Mouse (Mus musculus) limb, embryonic 10.5 days (tissue): ENCODE results near the gene Slc1a4. TPM values are rescaled to one million over a fixed set of nuclear protein-coding genes. Genes with fewer than 3 reads are reported as not detected.

Source experiments
- DNase-seq: peaks from one replicate; pipeline ENCODE4 v3.0.0-alpha.2; 2017; ENCODE audit warnings: low spot score
- H3K27ac ChIP-seq: fragments of 300-500 bp; sonication (generic); 2 replicates; pipeline ENCODE4 v1.5.1; 2016; ENCODE audit warnings: mild to moderate bottlenecking
- H3K27me3 ChIP-seq: fragments of 300-500 bp; sonication (generic); 2 replicates; pipeline ENCODE4 v1.6.1; 2016; ENCODE audit warnings: low read depth, mild to moderate bottlenecking; ENCODE audit not compliant: poor library complexity, severe bottlenecking
- H3K36me3 ChIP-seq: fragments of 300-500 bp; sonication (generic); 2 replicates; pipeline ENCODE4 v1.6.1; 2016; ENCODE audit warnings: mild to moderate bottlenecking, moderate library complexity
- H3K4me1 ChIP-seq: fragments of 300-500 bp; sonication (generic); 2 replicates; pipeline ENCODE4 v1.6.1; 2016
- H3K4me3 ChIP-seq: fragments of 300-500 bp; sonication (generic); 2 replicates; pipeline ENCODE4 v1.5.1; 2016; ENCODE audit warnings: mild to moderate bottlenecking, moderate library complexity
- H3K9me3 ChIP-seq: fragments of 300-500 bp; sonication (generic); replicated peaks from 2 replicates; pipeline ENCODE4 v1.6.1; 2016; ENCODE audit warnings: mild to moderate bottlenecking
- WGBS: fragments of 180-500 bp; shearing (Covaris S2); methylation state at CpG from one replicate; pipeline ENCODE4 v1.1.7; 2016; 5-methylcytosine and 5-hydroxymethylcytosine counted together
- polyA plus RNA-seq: library from polyadenylated mRNA; unstranded; fragments of >200 nt; fragmentation: Nextera tagmentation; extraction: Ambion mirVana; gene quantifications from 2 replicates; pipeline ENCODE4 v1.2.1, GENCODE M21; 2016

Slc1a4 gene
- polyA plus RNA-seq, 1 experiment from 2014 or later: 11.1 TPM

- Histone ChIP-seq H3K27ac (no peak overlapping the region), H3K9me3 (no peaks in the 10 kb centered on the region), H3K4me1 (peaks cover 4% of the 10 kb centered on the region), H3K36me3 (peaks cover 7% of the 10 kb centered on the region), H3K27me3 (no peaks in the 10 kb centered on the region), H3K4me3 (no peak overlapping the region)
- WGBS: 93% methylated on average over 8 of the region's 8 CpGs
- DNase-seq: no peak
These were observed 18.9 kb downstream of the Slc1a4 start for GRCm38 (mm10) chr11:20313576-20313975.

GRCm38 (mm10) chr11:20309044-20309443 is 23.5 kb downstream of the Slc1a4 start:
- peaks cover 43% of the 10 kb centered on the region for H3K36me3 ChIP-seq
- no peak for DNase-seq

DNA sequence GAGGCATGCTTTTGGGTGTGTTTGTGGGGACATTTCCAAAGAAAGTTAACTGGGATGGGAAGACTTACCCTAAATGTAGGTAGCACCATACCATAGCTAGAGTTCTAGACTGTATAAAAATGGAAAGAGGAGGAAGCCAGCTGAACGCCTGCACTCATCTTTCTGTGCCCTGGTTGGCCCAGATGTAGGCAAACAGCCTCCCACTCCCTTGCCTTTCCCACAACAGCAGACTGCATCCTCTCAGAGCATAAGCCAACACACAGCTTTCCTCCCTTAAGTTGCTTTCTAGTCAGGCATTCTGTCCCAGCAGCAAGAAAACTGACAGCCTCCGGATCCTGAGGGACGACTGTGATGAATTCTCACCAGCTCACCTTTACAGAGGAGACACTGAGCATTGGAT is 25.1 kb downstream of the Slc1a4 start:
- no peak for DNase-seq
- Histone ChIP-seq H3K27me3 (no peaks in the 10 kb centered on the region), H3K4me1 (no peaks in the 10 kb centered on the region), H3K4me3 (no peak overlapping the region), H3K36me3 (peaks cover 44% of the 10 kb centered on the region), H3K9me3 (no peaks in the 10 kb centered on the region), H3K27ac (no peak overlapping the region)
- 92% methylated on average over 3 of the region's 3 CpGs for WGBS

More at GRCm38 (mm10) chr11:20309044-20309443, 23.5 kb downstream of the Slc1a4 start:
- no peaks in the 10 kb centered on the region for H3K9me3 ChIP-seq
- no peaks in the 10 kb centered on the region for H3K27me3 ChIP-seq
- WGBS: 90% methylated on average over 5 of the region's 5 CpGs
- H3K27ac ChIP-seq: no peak overlapping the region
- no peaks in the 10 kb centered on the region for H3K4me1 ChIP-seq
- H3K4me3 ChIP-seq: no peak overlapping the region

GRCm38 (mm10) chr11:20305641-20306040 is 26.9 kb downstream of the Slc1a4 start:
- H3K27me3 ChIP-seq: no peaks in the 10 kb centered on the region
- H3K27ac ChIP-seq: no peak overlapping the region
- no peaks in the 10 kb centered on the region for H3K9me3 ChIP-seq
- no peaks in the 10 kb centered on the region for H3K4me1 ChIP-seq
- 77% methylated on average over 1 of the region's 1 CpGs for WGBS
- peaks cover 40% of the 10 kb centered on the region for H3K36me3 ChIP-seq
- no peak overlapping the region for H3K4me3 ChIP-seq
- no peak for DNase-seq

DNA sequence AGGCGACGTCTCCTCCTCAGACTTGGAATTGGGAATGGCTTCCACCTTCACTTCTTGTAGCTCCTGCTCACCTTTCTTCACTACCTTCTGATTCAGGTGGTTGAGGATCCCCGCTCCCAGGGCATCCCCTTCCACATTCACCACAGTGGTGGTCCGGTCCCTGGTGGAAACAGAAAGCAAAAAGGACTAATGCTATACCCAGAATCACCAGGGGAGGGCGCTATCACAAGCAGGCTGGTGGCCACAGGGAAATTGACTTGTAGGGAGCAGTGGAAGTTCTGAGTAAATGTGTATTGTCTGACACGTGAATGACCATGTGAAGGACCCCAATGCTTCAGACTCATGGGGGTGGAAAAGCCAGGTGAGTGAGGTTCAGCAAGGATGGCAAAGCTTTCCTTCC is 28.2 kb downstream of the Slc1a4 start:
- H3K36me3 ChIP-seq: peaks cover 40% of the 10 kb centered on the region
- no peak overlapping the region for H3K27ac ChIP-seq
- H3K4me3 ChIP-seq: no peak overlapping the region
- H3K27me3 ChIP-seq: no peaks in the 10 kb centered on the region
- no peaks in the 10 kb centered on the region for H3K4me1 ChIP-seq
- no peaks in the 10 kb centered on the region for H3K9me3 ChIP-seq
- DNase-seq: peak; percentile 53
- WGBS: 75% methylated on average over 6 of the region's 6 CpGs

GRCm38 (mm10) chr11:20301332-20301731 is 31.2 kb downstream of the Slc1a4 start:
- peaks cover 25% of the 10 kb centered on the region for H3K36me3 ChIP-seq
- whole genome bisulfite sequencing: 88% methylated on average over 4 of the region's 4 CpGs
- DNase-seq: no peak
- no peak overlapping the region for H3K27ac ChIP-seq
- no peaks in the 10 kb centered on the region for H3K9me3 ChIP-seq
- H3K4me1 ChIP-seq: no peaks in the 10 kb centered on the region
- no peak overlapping the region for H3K4me3 ChIP-seq
- H3K27me3 ChIP-seq: no peaks in the 10 kb centered on the region

DNA sequence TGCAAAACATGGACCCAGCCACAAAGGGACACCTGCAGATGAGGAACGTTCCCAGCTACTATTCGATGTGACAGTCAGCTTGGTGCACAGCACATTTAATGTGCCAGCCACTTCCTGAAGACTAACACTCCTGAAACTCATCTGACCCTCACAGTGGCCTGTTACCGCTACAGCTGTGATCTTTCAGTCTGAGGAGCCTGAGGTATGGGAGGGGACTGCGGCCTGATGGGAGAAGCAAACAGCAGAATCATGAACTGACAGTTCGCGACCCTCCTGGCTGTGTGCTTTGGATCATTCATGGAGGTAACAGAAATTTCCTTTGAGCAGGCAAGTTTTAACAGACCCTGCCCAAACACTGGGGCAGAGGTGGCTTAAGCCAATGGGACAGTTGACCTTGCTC is 31.7 kb downstream of the Slc1a4 start:
- H3K4me1 ChIP-seq: no peaks in the 10 kb centered on the region
- H3K27ac ChIP-seq: no peak overlapping the region
- no peaks in the 10 kb centered on the region for H3K9me3 ChIP-seq
- peaks cover 20% of the 10 kb centered on the region for H3K36me3 ChIP-seq
- H3K27me3 ChIP-seq: no peaks in the 10 kb centered on the region
- no peak for DNase-seq
- H3K4me3 ChIP-seq: no peak overlapping the region
- WGBS: 87% methylated on average over 6 of the region's 6 CpGs

DNA sequence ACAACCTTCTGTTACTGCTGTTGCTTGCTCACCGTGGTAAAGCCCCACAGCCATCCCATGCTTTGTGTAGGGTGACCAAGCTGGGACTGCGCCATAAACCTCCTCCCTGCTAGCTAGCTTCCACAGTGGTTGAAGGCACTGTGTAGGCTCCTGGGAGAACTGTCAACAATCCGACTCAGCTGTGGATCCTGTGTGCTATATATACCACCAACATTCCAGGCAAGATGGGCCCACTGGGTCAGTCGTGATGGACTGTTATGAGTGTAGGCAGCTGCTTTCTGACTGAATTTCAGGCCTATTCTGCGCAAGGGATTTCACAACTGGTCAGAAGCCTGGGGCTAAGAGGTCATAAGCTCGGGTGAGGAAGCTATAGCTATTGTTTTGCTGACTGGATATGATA is 32.6 kb downstream of the Slc1a4 start:
- Histone ChIP-seq H3K4me3 (no peak overlapping the region), H3K36me3 (peaks cover 12% of the 10 kb centered on the region), H3K27me3 (no peaks in the 10 kb centered on the region), H3K9me3 (no peaks in the 10 kb centered on the region), H3K27ac (no peak overlapping the region), H3K4me1 (no peaks in the 10 kb centered on the region)
- WGBS: 84% methylated on average over 6 of the region's 6 CpGs
- no peak for DNase-seq

- WGBS: 82% methylated on average over 3 of the region's 3 CpGs
These were observed 48.0 kb downstream of the Slc1a4 start for GRCm38 (mm10) chr11:20284463-20284862.

GRCm38 (mm10) chr11:20282601-20283219 is 49.8 kb downstream of the Slc1a4 start:
- DNase-seq: no peak
- WGBS: 87% methylated on average over 2 of the region's 2 CpGs
- H3K9me3 ChIP-seq: no peaks in the 10 kb centered on the region

More at GRCm38 (mm10) chr11:20284463-20284862, 48.0 kb downstream of the Slc1a4 start:
- Histone ChIP-seq H3K4me3 (no peak overlapping the region), H3K36me3 (no peaks in the 10 kb centered on the region), H3K27me3 (no peaks in the 10 kb centered on the region), H3K27ac (no peak overlapping the region), H3K9me3 (no peaks in the 10 kb centered on the region), H3K4me1 (no peaks in the 10 kb centered on the region)
- DNase-seq: no peak

DNA sequence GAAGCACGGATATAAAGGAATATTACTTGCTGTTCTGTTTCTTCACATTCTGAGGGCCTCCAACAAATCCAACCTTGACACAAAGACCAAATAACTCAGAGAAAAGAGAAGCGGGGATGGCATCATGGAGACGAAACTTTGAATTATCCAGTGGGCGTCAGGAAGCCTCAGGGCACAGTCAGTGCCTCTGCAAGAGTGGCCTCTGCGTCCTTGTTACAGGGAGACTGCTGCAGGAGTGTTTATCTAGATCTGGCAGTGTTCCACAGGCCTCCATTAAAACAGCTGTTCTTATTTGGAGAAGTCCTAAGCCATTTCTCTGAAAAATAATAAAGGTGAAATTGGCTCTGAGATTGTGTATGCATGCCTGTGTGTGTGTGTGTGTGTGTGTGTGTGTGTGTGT is 51.5 kb downstream of the Slc1a4 start:
- Histone ChIP-seq H3K36me3 (no peaks in the 10 kb centered on the region), H3K27me3 (no peaks in the 10 kb centered on the region), H3K9me3 (no peaks in the 10 kb centered on the region), H3K4me1 (peaks cover 3% of the 10 kb centered on the region; the same call in 1 of the 2 replicates), H3K4me3 (no peak overlapping the region), H3K27ac (no peak overlapping the region)
- no peak for DNase-seq
- WGBS: 79% methylated on average over 5 of the region's 5 CpGs

More at GRCm38 (mm10) chr11:20282601-20283219, 49.8 kb downstream of the Slc1a4 start:
- no peak overlapping the region for H3K4me3 ChIP-seq
- no peaks in the 10 kb centered on the region for H3K36me3 ChIP-seq
- H3K4me1 ChIP-seq: peaks cover 3% of the 10 kb centered on the region; the same call in 1 of the 2 replicates
- no peak overlapping the region for H3K27ac ChIP-seq
- H3K27me3 ChIP-seq: no peaks in the 10 kb centered on the region

DNA sequence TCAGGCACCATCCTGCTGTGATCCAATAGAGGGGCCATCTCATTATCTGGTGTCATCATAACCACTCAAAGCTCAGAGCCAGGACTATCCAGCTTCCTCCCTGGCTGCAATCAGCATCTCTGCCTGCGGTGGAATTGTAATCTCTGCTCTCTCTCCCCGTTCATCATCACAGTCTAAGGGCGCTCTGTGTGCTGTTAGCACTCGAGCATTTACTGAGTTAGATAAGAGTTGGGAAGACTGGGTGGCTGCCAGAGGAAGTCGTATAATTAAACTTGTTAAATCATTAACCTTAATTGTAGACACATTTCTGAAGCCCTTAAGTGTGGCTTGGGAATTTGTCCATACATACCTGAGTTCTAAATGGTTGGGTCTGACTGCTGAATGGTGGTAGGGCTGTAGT is 53.8 kb downstream of the Slc1a4 start:
- Histone ChIP-seq H3K27me3 (no peaks in the 10 kb centered on the region), H3K4me1 (peaks cover 3% of the 10 kb centered on the region; the same call in 1 of the 2 replicates), H3K27ac (no peak overlapping the region), H3K4me3 (no peak overlapping the region), H3K9me3 (no peaks in the 10 kb centered on the region), H3K36me3 (no peaks in the 10 kb centered on the region)
- WGBS: 55% methylated on average over 5 of the region's 5 CpGs
- DNase-seq: no peak

DNA sequence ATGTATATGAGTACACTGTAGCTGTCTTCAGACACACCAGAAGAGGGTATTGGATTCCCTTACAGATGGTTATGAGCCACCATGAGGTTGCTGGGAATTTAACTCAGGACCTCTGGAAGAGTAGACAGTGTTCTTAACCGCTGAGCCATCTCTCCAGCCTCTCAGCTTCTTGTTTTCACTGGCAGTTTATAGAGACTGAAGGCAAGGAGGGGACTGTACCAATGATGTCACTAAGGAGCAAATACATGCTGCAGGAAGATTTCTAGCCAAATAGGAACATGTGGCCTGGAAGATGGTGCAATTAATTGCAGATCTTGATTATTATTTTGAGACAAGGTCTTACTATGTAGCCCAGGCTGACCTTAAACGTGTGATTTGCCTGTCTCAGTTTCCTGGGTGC is 55.4 kb downstream of the Slc1a4 start:
- no peaks in the 10 kb centered on the region for H3K9me3 ChIP-seq
- H3K27ac ChIP-seq: no peak overlapping the region
- H3K4me1 ChIP-seq: peaks cover 3% of the 10 kb centered on the region; the same call in 1 of the 2 replicates
- DNase-seq: no peak
- no peaks in the 10 kb centered on the region for H3K27me3 ChIP-seq
- 82% methylated on average over 2 of the region's 2 CpGs for WGBS
- H3K4me3 ChIP-seq: no peak overlapping the region
- H3K36me3 ChIP-seq: no peaks in the 10 kb centered on the region

DNA sequence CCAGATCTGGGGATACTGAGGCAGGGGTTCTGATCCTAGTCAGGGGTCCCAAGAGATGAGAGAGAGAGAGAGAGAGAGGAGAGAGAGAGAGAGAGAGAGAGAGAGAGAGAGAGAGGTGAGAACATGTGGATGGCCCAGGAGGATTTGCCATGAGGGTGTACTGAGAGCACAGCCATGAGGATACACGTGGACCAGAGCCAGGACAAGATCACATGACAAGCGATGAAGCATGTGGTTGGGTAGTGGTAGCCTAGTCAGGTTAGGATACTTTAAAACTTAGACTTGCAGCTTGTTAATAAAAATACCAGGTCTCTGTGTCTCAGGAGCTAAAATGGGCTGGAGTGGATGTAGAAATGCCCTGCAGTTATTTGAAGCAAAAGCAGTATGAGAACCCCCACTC is 56.5 kb downstream of the Slc1a4 start:
- H3K27ac ChIP-seq: no peak overlapping the region
- no peak overlapping the region for H3K4me3 ChIP-seq
- DNase-seq: no peak
- WGBS: 72% methylated on average over 2 of the region's 2 CpGs
- no peaks in the 10 kb centered on the region for H3K9me3 ChIP-seq
- H3K36me3 ChIP-seq: no peaks in the 10 kb centered on the region
- peaks cover 3% of the 10 kb centered on the region; the same call in 1 of the 2 replicates for H3K4me1 ChIP-seq
- H3K27me3 ChIP-seq: no peaks in the 10 kb centered on the region
